Mouse (Mus musculus): ENCODE data around the gene Suds3. TPM values are rescaled to one million over a fixed set of nuclear protein-coding genes. Genes with fewer than 3 reads are reported as not detected.

Suds3 gene
- polyA plus RNA-seq, 2 experiments from 2014 or later = 11.5 to 12.3 TPM

Other genes starting within 250 kb of the Suds3 start
- gene Taok3, start 4.0 kb upstream of the Suds3 start, polyA plus RNA-seq (2017; shearing (Covaris generic)) = 100 to 1,000 TPM; 137 to 138 TPM
- gene Pebp1, start 171.5 kb upstream of the Suds3 start, polyA plus RNA-seq (2017; shearing (Covaris generic)) = 100 to 1,000 TPM; 119 to 153 TPM
- 1 to 10 TPM; 3.9 to 6.7 TPM for gene Vsig10, start 203.0 kb upstream of the Suds3 start, polyA plus RNA-seq (2017; shearing (Covaris generic))
- gene Wsb2, start 241.2 kb upstream of the Suds3 start, polyA plus RNA-seq (2017; shearing (Covaris generic)) = 10 to 100 TPM; 11.0 TPM